Mouse (Mus musculus) C2C12 (cell line): ENCODE data around the gene Slc25a54.
A peak's percentile ranks its signal among the peaks of the same experiment; 100 is the strongest.

ENCODE experiments used
- CEBPB ChIP-seq: IDR thresholded peaks from one replicate; pipeline ENCODE4 v1.6.1; 2011; ENCODE audit warnings: low read depth, mild to moderate bottlenecking, control low read depth, moderate library complexity
- CTCF ChIP-seq: IDR thresholded peaks from one replicate; pipeline ENCODE4 v1.5.1; 2011; ENCODE audit not compliant: control insufficient read depth, insufficient read depth, insufficient read length
- FOSL1 ChIP-seq: IDR thresholded peaks from one replicate; pipeline ENCODE4 v1.8.0; 2011; ENCODE audit warnings: mild to moderate bottlenecking, low read length; ENCODE audit not compliant: poor library complexity, insufficient read depth, severe bottlenecking
- MYOD1 ChIP-seq: IDR thresholded peaks from one replicate; pipeline ENCODE4 v1.6.1; 2011; ENCODE audit warnings: low read depth; ENCODE audit not compliant: control insufficient read depth, insufficient read length
- USF1 ChIP-seq: IDR thresholded peaks from one replicate; pipeline ENCODE4 v1.6.1; 2011; ENCODE audit warnings: low read depth, mild to moderate bottlenecking, control low read depth, moderate library complexity

GRCm38 (mm10) chr3:109165214-109165829, 85.1 kb downstream of the Slc25a54 start:
- TF ChIP-seq CTCF: no peak
- TF ChIP-seq USF1: peak; percentile 77
- peak; percentile 28 for TF ChIP-seq FOSL1
- TF ChIP-seq MYOD1: peak; percentile 86
- TF ChIP-seq CEBPB: peak; percentile 45
